Mouse (Mus musculus) heart, adult 18-20 months (tissue): ENCODE data around the gene Clcn6. TPM values are rescaled to one million over a fixed set of nuclear protein-coding genes. Genes with fewer than 3 reads are reported as not detected.

Experiments
- DNase-seq, 2 experiments: peaks; one replicate each; pipeline ENCODE4 v3.0.0; 2021 to 2022; ENCODE audit warnings: mixed read lengths in 1 of 2
- total RNA-seq, 2 experiments: library from RNA; stranded (reverse); gene quantifications; 2 replicates each; pipeline ENCODE4 v1.2.3; 2021

The Clcn6 gene
- total RNA-seq, 2 experiments from 2014 or later = 7.8 to 8.0 TPM

DNA sequence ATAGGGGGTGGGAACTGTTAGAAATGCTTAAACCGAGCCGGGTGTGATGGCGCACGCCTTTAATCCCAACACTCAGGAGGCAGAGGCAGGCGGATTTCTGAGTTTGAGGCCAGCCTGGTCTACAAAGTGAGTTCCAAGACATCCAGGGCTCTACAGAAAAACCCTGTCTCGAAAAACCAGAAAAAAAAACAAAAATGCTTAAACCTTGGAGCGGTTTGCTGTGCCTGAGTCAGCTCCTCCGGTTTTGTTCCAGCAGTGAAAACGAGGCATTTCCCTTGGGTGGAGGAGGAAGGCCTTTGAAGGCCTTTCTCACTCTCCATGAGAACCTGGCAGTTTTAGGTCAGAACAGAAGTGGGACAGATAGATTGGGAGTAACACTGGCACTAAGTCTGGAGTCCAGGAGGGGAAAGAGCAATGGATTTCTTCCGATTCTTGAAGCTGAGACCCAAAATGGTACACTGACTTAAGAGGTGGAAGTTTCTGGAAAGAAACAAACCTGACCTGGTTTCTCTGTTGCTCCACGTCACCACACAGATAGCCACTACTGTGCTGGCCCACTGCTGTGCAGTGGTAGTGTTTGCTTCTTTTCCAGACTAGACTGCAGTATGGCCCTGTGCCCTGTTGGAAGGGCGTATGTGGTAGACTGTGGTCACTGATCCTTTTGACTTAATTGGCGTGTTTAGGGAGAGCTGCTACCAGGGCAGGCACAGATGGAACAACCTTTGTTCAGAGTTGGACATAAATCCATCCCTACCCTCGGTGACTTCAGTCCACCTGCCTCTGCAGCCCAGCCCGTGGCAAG lies 1.6 kb upstream of the Clcn6 start:
- peak; percentile 55 to 64 for DNase-seq

- DNase-seq = peak; percentile 23 to 41
These were observed 820 bp upstream of the Clcn6 start for GRCm38 (mm10) chr4:148039254-148040028.

DNA sequence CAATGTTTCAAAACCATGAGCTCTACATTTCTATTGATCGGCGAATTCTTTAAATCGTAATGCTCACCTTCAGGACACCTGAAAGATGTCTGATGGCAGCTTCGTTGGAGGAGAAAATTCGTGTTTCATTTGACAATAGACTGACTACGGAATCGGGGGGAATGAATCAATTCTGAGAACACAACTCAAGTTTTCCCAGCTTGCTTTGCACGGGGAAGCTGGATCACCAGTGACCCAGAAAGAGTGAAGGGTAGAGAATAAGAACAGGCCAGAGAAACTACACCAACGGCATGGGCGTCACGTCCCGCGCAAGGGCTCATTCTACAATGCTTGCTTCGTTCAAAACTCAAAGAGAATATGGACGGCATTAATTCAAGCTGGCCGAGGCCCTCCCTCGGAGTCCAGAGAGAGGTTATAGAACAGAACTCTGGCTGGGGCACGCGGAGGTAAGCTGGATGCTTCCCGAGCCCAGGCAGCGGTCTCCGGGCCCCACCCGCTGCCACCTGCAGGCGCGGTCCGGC lies 482 bp downstream of the Clcn6 start:
- no peak for DNase-seq

DNA sequence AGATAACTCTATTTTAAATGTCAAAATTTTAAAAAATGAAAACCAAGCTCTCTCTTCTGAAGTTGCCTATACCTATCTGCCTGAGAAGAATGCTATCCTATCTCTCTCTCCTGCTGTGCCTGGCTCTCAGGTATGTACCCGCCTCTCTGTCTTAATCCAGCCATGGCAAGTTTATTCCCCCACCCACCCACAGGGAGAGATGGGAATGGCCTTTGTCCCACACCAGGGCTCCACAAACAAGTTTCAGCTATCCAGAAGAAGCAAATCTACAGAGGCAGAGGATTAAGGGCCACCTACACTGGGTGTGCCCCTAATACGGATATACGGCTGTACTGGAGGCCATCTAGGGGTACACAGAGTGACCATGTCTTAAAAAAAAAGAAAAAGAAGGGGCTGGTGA lies 3.2 kb downstream of the Clcn6 start:
- no peak for DNase-seq

DNA sequence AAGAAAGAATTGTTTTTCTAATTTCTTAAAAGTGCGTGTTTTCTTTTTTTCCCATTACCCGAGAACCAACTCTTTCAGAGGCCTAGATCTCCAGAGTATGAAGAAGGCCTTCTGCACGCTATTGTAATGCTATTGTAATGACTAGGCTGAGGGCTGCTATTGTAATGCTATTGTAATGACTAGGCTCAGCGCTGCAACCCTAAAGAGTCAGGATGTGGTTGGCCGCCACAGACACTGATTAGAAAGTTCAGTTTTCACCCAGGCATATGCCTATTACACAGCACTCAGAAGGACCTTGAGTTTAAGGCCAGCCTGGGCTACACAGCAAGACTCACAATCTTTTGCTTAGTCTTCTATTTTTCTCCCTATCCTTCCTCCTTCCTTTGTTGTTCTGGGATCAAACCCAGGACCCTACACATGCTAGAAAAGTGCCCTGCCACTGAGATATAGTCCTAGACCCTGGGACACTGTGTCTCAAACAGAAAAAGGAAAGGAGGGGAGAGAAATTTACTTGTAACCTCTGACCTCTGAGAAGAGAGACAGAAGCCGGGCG lies 4.7 kb downstream of the Clcn6 start:
- DNase-seq = no peak

DNA sequence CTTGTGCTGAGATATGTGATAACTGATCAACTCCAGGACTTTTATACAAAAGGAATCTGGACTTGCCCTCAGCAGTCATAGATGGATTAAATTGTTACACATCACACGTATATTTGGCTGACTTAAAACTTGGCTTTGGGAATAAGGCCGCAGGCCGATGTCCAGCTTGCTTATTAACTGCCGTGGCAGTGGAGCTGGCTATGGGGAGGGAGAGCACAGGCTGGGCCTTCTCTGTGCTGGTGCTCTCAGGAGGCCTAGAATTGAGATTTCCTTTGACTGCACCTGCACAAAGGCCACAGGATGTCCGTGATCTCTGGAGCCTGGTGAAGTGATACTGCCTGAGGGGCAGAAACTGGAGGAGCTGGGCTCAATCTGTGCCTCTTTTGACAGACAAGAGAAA lies 8.1 kb downstream of the Clcn6 start:
- DNase-seq = no peak

GRCm38 (mm10) chr4:148029297-148029696 lies 9.3 kb downstream of the Clcn6 start:
- DNase-seq = no peak

DNA sequence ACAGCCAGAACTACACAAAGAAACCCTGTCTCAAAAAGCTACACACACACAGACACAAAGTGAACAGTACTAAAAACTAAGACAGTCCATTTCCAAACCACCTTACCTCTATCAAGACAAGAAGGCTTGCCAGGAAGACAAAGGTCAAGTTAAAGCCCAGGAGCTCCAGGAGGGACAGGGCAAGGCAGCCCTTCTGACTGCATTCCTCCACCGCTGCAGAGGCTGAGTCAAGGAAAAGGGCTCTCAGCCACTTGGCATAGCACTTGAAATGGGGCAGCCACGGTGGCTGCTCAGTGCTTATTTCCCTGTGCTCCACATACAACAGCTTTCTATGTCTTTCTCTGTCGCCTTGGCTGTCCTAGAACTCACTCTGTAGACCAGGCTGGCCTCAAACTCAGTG lies 14.6 kb downstream of the Clcn6 start:
- DNase-seq = no peak

DNA sequence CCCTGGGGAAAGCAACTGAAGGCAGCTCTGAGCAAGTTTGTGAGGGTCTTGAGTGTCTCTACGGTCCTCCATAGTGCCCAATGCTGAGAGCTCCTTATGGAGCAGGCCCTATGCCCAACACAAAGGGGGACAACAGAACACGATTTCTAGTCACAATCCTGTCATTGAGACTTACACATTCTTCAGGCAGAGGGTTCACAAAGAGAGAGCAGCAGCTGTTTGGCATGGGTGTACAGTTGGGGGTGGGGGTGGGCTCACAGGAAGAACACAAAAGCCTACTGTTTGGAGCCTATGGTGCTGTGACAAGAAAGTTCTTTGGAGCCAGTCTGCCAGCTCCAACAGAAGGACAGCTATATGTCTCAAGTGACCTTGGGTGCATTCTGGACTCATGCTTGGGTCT lies 20.2 kb downstream of the Clcn6 start:
- no peak for DNase-seq

- no peak for DNase-seq
These were observed 21.6 kb downstream of the Clcn6 start for GRCm38 (mm10) chr4:148016981-148017380.

DNA sequence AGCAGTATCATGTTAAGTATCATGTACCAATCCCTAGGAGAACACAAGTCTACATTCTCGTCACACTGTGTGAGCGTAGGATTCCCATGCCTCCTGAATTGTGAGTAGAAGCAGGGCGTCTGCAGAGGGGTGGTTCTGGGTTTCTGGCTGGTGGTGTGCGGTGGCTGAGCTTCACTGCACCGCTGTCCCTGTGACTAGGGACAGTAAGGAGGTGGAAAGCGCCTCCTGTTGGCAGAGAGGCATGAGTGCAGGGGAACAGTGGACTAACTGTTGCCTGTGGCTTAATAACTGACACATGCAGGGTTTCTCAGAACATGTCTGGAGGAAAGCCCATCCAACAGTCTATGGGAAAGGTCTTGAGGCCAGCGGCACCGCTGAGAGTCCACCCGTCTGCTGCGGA lies 23.2 kb downstream of the Clcn6 start:
- no peak for DNase-seq

GRCm38 (mm10) chr4:148012216-148012615 lies 26.4 kb downstream of the Clcn6 start:
- DNase-seq = no peak

GRCm38 (mm10) chr4:148011332-148011731 lies 27.3 kb downstream of the Clcn6 start:
- DNase-seq = no peak

DNA sequence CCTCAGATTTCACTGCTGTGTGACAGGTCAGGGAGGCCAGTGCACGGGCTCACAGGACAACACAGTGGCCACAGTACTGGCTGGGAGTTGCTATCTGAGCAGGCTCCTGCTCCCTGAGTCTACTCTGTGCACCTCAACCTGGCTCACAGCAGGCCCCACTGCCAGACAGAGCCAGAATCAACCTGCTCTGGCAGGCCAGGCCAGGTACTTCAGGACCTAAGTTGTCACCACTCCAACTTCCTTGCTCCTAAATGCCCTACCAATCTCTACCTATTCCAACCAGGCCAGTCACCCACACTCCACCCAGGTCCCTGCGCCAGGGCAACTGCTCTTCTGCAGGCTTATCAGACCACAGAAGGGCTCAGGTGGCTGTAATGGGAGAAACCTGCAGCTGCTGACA lies 29.0 kb downstream of the Clcn6 start:
- DNase-seq = no peak

GRCm38 (mm10) chr4:148008412-148008811 lies 30.2 kb downstream of the Clcn6 start:
- DNase-seq = peak; percentile 45 to 72

- DNase-seq = peak; percentile 20 to 43
These were observed 34.3 kb downstream of the Clcn6 start for GRCm38 (mm10) chr4:148004361-148004760.

GRCm38 (mm10) chr4:148001866-148002265 lies 36.8 kb downstream of the Clcn6 start:
- DNase-seq = no peak

- no peak for DNase-seq
These were observed 37.4 kb downstream of the Clcn6 start for GRCm38 (mm10) chr4:148001013-148001789.

DNA sequence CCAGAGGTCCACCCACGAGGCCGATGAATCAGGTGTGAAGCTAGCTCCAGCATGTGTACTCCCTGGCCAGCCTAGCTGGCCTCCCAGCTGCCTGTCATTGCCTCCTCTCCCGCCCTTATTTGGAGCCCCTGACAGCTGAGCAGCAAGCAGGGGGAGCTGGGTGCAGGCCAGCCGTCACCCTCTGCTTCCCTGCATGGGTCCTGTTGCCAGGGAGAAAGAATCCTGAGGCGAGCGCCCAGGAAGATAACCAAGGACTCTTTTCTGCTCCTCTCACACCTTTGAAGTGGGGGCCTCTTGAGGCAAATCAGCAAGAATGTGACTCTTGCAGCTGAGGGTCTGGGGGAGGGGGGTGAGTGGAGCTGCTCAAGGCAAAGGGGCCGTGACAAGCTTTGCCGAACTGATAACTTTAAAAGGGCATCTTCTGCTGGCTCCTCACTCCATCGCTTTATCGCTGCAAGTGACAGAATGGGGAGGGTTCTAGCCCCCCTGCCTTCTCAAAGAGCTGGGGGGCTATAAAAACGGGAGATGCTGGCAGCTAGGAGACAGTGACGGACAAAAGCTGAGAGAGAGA lies 38.3 kb downstream of the Clcn6 start, which contains the start of gene Nppa:
Nppa (plus strand) TSS at position 521 of the 571 bp plus-strand sequence.
- DNase-seq = peak in 1 of 2 experiments; percentile 18

DNA sequence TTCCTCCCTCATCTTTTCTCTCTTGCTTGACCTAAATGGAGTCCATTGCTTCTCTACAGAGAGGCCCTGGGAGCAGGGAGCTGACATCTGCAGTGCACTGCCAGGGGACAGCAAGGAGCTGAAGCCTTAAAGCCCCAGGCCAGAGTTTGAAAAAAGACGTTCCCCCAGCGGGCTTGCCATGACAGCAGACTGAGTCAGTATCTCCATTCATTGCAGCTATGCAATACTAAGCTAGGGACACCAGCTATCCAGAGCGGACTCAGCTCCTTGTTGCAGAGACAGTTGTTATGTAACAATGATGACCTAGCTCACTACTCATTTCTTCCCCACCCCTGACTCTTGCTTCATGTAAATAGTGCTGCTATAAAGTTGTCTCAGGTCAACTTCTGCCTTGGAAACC lies 43.3 kb downstream of the Clcn6 start:
- no peak for DNase-seq

DNA sequence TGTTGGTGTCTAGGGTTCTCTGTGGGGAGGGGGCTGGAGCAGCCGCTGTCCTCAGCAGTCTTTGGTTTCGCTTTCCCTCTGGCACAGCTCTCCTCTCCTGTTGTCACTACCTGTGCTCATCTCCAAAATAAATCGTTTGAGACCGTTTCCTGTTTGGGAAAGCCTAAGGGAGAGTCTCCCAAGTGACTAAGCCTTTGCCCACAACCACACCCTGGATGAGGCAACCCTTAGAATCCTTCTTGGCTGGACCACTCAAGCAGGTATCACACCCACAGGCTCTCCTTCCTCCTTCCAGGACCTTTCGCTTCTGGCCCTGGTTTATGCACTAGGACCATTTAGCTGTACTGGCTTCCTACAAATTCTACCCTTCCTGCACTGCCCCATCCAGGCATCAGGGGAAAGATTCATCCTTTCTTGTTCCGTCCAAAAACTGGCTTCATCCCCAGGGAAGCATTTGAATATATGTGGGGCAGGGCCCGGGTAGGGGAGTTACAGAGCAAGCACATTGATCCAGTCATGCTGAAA lies 45.0 kb downstream of the Clcn6 start:
- no peak for DNase-seq
